Mouse (Mus musculus) ES-Bruce4 (cell line): Measurements from ENCODE around the gene Snrpf.
A peak's percentile ranks its signal among the peaks of the same experiment; 100 is the strongest.

Experiments used
- CTCF ChIP-seq: IDR thresholded peaks from one replicate; pipeline ENCODE4 v1.8.1; 2011; ENCODE audit warnings: low read depth, low read length
- POLR2A ChIP-seq: IDR thresholded peaks from one replicate; pipeline ENCODE4 v1.8.1; 2011; ENCODE audit warnings: low read length; ENCODE audit not compliant: insufficient read depth

DNA sequence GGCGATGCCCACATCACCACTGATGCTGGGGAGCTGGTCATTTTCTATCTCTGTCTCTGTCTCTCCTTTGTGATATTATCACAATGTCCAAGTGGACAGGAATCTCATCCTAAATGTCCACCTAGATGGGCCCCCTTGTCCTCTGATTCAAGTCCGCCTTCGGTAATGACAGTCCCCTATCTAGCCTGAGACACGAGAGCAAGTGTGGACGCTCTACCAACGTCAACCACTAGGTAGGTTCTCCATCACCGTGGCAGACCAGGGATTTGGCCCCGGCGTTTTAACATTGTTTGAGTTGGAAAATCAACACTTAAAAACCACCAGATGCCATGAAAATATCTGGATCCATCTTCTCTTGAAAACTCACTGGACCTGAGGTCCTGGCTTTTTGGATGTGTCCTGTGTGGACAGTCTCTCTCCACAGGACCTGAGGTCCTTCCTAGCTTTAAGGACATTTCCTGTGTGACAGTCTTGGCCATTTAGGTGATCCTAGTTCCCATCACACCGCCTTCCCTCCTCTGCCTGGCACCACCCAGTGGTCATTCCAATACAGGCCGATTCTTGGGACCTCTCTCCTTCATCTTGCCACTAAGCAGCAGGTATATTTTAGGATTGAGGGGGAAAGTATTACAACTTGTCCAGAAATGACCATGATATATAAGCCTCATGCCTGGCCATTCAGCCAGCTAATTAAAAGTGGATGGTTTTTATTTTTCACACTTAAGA is 21.5 kb downstream of the Snrpf start:
- peak; percentile 38 for TF ChIP-seq CTCF
- no peak for TF ChIP-seq POLR2A
